Comparison of ENCODE assay signal across 13 mouse cellular contexts in the genomic region with DNA sequence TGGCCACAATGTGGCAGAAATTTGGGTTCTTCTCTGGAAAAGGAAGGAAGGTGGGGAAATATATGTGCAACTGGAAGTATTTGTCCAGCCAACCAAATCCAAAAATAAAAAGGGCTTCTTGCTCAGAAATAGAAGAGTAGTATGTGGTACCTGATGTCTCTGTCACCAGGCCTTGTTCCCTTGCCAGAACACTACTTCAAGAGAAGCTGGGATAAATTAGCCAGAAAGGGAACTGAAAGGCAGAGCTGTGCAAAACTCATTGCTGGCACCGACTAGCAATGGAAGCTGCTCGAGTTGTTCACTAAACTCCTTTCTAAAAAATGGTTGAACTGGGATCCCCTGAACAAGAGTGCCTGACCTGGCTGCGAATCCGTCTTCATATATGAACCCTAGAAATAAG.
"Had no signal": no experiment of that assay in that cellular context is flagged by ENCODE, and none has a peak within 500 bp of the region (broad histone marks: within the 10 kb centered on the region; RNA-seq: fewer than 3 reads in every experiment).

No protein-coding gene starts in this region.

- DNase-seq: kidney, adult 18-20 months; kidney, adult 9 months; kidney, postnatal 14 days; kidney, postnatal 4 days; liver; lung, adult 18-20 months; lung, postnatal 10 days; lung, postnatal 36 days; midbrain, embryonic 14.5 days; thymus, adult 2 months; thymus, postnatal 14 days; thymus, postnatal 4 days had no signal

- ATAC-seq: liver, embryonic 12.5 days had no signal
